Mouse (Mus musculus) urinary bladder, adult 2 months (tissue): ENCODE results near the gene Sntg2. TPM values are rescaled to one million over a fixed set of nuclear protein-coding genes. Genes with fewer than 3 reads are reported as not detected.

Source experiments
- DNase-seq: peaks from one replicate; pipeline ENCODE4 v3.0.0; 2022; ENCODE audit warnings: low spot score
- polyA plus RNA-seq: library from polyadenylated mRNA; depleted of rRNA; stranded (reverse); fragments of >200 nt; gene quantifications from 2 replicates; pipeline ENCODE4 v1.2.3, GENCODE M21; 2012

The Sntg2 gene
- polyA plus RNA-seq, 1 experiment, result 64.7 TPM

DNA sequence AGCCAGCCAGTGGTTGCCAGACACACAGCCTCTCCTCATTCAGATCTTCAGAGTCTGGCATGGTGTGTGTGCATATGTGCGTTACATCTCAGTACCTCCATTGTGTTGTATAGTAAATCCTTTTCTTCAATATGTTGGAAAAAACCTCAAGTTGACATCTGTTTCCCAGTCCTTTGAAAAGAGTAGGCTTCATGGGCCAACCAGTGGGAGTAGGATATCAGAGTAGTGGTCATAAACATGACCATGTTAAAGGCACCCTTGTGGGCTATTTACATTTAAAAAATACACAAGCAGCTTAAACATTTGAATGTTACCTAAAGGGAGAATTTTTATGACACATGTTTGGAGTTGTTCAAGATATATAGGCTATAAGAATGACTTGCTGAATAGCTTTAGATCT is 170.4 kb downstream of the Sntg2 start:
- DNase-seq, result no peak

DNA sequence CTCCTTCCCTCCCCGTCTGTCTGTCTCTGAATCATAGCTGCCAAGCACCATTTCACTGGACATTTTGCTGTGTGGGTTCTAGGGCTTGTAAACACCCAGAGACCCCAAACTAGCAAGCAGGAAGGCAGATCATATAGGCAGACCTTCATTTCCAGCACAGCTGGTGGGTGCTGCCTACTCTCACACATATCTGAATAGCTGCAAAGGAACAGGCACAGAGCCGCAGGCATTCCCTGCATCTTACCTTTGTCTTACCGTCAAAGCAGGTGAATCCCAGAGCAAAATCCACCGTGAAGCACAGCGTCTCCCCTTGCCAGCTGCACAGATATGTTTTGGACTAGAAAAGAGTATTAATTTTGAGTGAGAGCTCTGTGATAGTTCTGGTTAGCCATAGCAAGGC is 172.1 kb downstream of the Sntg2 start:
- DNase-seq, result no peak

- DNase-seq, result no peak
Observed at GRCm38 (mm10) chr12:30200621-30201020, 172.6 kb downstream of the Sntg2 start.

- no peak for DNase-seq
Observed at GRCm38 (mm10) chr12:30199735-30200134, 173.4 kb downstream of the Sntg2 start.

- no peak for DNase-seq
Observed at GRCm38 (mm10) chr12:30198250-30198649, 174.9 kb downstream of the Sntg2 start.

DNA sequence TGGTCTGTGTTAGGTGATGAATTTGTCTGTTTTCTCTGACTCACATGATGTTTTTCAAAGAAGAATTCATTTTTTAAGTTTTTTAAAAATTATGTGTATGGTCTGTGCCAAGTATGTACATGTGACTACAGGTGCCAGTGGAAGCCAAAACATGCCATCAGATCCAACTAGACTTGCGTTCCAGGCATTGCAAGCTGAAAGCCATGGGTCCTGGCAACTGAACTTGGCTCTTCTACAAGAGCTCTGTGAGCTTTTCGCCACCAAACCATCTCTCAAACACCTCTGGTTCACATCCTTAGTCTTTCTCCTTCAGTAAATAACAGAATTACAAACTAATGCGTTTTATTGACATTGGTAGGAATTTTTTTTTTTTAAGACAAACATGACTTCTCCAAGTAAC is 191.5 kb downstream of the Sntg2 start:
- DNase-seq, result no peak

- DNase-seq, result no peak
Observed at GRCm38 (mm10) chr12:30179623-30180022, 193.6 kb downstream of the Sntg2 start.

- no peak for DNase-seq
Observed at GRCm38 (mm10) chr12:30177966-30178365, 195.2 kb downstream of the Sntg2 start.

DNA sequence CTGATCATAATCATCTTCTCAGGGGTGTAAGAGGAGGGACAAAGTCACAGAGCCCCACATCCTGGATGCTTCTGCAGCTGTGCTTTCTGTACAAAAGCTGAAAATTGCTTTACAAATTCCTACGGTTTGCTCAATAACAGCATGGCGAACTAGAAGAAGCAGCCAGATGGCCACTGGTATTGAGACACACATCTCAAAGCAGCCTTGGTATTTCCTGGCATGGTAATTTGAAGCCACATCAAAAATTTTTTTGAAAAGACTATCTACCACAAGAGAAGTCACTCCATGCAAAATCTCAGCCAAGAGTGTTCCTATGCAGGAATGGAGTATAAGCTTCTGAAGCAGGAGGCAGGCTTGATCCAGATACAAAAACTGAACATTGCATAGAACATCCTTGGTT is 195.6 kb downstream of the Sntg2 start:
- DNase-seq, result no peak

DNA sequence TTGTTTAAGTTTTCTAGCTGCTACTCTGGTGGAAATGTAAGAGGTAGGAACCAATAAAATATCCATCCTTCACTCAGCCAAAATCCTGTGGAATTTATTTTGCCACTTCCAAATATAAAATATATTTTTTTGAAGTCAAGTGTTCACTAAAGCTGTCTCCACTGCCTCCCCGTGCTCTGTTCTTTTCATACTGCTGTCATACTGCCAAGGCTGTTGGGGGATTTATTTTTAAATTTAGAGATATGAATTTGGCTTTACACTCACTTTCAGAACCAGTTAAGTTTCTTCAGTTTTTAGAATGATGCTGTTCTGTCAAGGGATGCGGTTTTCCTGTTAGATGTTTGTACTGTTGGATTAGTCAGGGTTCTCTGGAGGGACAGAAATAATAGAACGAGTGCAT is 204.7 kb downstream of the Sntg2 start:
- no peak for DNase-seq

DNA sequence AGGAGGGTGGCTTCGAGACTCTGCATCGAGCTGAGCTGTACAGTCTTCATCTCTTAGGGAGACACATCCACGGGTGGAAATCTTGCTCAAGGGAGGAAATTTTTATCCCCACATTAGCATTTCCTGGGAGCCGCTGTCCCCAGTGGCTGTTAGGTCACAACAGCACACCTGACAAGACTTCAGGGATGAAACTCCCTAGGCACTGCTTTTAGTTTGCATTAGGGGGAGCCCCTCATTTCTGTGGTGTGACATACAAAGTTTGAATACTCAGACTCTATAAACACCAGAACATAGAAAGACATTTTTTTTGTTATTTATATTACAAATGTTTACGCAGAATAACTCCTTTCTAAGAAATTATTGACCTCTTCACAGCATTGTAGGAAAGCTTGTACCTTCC is 208.6 kb downstream of the Sntg2 start:
- DNase-seq, result no peak

- no peak for DNase-seq
Observed at GRCm38 (mm10) chr12:30164005-30164404, 209.2 kb downstream of the Sntg2 start.

GRCm38 (mm10) chr12:30161731-30162406 is 211.3 kb downstream of the Sntg2 start:
- DNase-seq, result no peak

DNA sequence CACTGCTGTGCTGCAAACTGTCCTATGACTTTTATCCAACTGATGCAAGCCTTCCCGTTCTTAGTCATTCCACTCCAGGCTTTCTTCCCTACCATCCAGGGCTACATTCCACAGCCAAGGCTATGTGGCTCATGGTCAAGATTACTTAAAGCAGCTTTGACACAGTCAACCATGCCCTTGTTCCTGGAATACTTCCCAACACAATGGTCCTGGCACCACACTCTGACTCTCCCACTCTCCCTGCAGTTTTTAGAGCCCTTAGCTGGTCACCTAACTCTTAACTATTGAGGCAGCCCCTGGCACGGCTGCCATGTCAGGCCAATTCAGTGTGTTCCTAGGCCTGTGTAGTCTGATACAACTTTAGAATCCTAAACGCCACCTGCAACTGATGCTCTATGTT is 212.7 kb downstream of the Sntg2 start:
- DNase-seq, result no peak

DNA sequence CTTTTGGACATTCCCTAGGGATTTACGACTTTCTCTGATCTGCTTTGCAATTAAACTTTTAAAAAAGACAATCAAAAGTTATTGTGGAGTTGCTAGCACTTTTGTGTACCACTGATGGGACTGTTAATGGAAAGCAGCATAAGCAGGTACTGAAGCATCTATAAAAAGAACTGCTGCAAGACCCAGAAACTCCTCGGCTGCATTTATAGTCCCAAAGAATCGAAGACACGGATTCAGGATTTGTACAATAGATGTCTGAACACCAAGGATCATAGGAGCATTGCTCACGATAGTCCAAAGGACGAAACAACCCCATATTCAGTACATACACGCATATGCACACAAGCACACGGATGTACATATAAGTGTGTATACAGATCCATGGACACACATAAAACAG is 213.4 kb downstream of the Sntg2 start:
- DNase-seq, result no peak

DNA sequence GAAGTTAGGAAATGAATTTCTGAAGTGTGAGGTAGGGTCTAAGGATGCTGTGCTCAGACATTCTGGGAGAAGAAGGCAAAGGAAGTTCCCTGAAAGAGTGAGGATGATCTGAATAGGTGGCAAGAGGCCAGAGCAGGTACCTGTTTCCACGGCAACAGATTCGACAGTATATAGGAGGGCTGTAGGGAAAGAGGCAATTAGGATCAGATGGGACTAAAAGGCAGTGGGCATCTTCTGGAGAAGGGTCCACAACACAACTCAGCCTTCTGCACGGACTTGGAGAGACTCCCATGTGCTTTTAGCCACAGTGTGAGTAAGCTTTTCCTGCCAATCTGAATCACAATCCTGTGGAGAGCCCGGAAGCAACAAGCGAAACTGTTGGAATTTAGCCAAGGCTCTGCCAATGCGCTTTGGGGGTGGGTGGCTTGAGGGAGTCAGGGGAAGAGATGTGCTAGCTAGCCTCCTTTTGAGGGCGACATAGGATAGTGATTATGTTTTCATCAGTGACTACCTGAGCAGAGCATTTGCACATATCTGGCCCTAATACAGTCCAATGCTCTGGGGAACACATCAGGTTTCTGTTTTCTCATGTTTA is 219.0 kb downstream of the Sntg2 start:
- no peak for DNase-seq

- DNase-seq, result no peak
Observed at GRCm38 (mm10) chr12:30142085-30142484, 231.1 kb downstream of the Sntg2 start.

GRCm38 (mm10) chr12:30132524-30132923 is 240.7 kb downstream of the Sntg2 start, which contains the start of gene Tpo:
Gene Tpo (minus strand): TSS chr12:30132624.
- DNase-seq, result no peak

GRCm38 (mm10) chr12:30129411-30129716 is 243.8 kb downstream of the Sntg2 start:
- DNase-seq, result no peak

DNA sequence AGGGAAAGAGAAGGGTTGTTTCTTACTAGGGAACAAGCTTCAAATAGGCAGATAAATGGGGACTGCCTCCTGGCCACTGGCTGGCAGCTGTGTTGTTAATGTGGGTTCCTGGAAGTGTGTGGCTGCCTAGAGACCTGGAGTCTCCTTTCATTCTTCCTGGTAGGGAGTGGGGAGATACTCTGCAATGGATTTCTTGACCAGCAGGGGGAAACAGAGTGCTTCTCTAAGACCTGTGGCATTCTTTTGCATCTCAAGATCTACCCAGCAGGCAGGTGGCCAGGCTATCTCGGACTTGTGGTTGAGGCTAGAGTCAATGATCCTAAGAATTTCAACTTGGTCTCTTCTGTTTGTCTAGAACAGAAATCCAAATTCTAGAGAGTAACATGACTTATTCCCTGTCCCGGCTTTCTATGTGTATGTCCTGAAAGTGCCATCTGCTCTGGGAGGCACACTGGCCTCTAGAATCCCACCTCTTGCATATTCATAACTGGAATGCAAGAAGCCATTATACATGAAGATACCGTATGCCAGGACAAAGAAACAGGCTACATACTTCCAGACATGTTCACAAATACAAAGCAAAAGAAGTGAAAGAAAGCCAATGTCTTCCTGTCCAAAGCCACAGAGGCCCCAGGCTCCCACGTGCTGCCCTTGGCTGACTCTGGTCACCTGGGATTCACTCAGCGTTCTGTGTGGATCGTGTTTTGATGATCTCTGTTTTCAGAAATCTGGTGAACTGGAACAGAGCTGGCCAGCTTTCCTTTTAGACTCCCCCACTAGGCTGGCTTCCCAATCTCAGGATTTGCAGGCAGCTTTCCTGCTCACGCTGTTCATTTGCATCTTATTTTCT is 244.4 kb downstream of the Sntg2 start:
- no peak for DNase-seq
